Mouse (Mus musculus) forebrain, postnatal 0 days (tissue): ENCODE data around the gene Olfr574. TPM values are rescaled to one million over a fixed set of nuclear protein-coding genes. Genes with fewer than 3 reads are reported as not detected.

Experiments
- ATAC-seq: fragments of 200-750 bp; cut with Nextera tagmentation; 2 replicates; pipeline ENCODE4 v1.8.0; 2017; ENCODE audit warnings: mild to moderate bottlenecking, moderate library complexity
- DNase-seq: peaks from one replicate; pipeline ENCODE4 v3.0.0-alpha.2; 2015
- H3K27ac ChIP-seq: fragments of 300-500 bp; sonication (generic); 2 replicates; pipeline ENCODE4 v1.5.1; 2014; ENCODE audit warnings: low read depth, mild to moderate bottlenecking, antibody characterized with exemption, low read length, moderate library complexity, mixed read lengths
- H3K27me3 ChIP-seq: fragments of 300-500 bp; sonication (generic); 2 replicates; pipeline ENCODE4 v1.6.1; 2014; ENCODE audit warnings: mild to moderate bottlenecking, low read length, mixed read lengths; ENCODE audit not compliant: insufficient read depth
- H3K36me3 ChIP-seq: fragments of 300-500 bp; sonication (generic); 2 replicates; pipeline ENCODE4 v1.6.1; 2014; ENCODE audit warnings: mild to moderate bottlenecking, moderate library complexity; ENCODE audit not compliant: insufficient read depth
- H3K4me1 ChIP-seq: fragments of 300-500 bp; sonication (generic); 2 replicates; pipeline ENCODE4 v1.6.1; 2014; ENCODE audit warnings: antibody characterized with exemption; ENCODE audit not compliant: insufficient read depth
- H3K4me2 ChIP-seq: fragments of 300-500 bp; sonication (generic); 2 replicates; pipeline ENCODE4 v1.6.1; 2014; ENCODE audit warnings: low read depth, mild to moderate bottlenecking, moderate library complexity
- H3K4me3 ChIP-seq: fragments of 300-500 bp; sonication (generic); 2 replicates; pipeline ENCODE4 v1.5.1; 2014; ENCODE audit warnings: low read depth, low read length, mixed read lengths
- H3K9ac ChIP-seq: fragments of 300-500 bp; sonication (generic); 2 replicates; pipeline ENCODE4 v1.6.1; 2014; ENCODE audit warnings: mild to moderate bottlenecking
- H3K9me3 ChIP-seq: fragments of 300-500 bp; sonication (generic); 2 replicates; pipeline ENCODE4 v1.6.1; 2016; ENCODE audit warnings: low read length
- CTCF ChIP-seq: sonication (generic); IDR thresholded peaks from 2 replicates; pipeline ENCODE4 v1.5.1; 2016; ENCODE audit warnings: antibody characterized with exemption, control low read depth, low read depth
- WGBS: fragments of 180-500 bp; shearing (Covaris S2); extraction: QIAGEN DNeasy Blood & Tissue Kit; methylation state at CpG from one replicate; pipeline ENCODE4 v1.1.7; 2014; 5-methylcytosine and 5-hydroxymethylcytosine counted together
- polyA plus RNA-seq: library from polyadenylated mRNA; unstranded; fragments of >200 nt; fragmentation: Nextera tagmentation; extraction: Ambion mirVana; gene quantifications from 2 replicates; pipeline ENCODE4 v1.2.1, GENCODE M21; 2015
- total RNA-seq: library from RNA; depleted of rRNA; stranded (reverse); fragments of >200 nt; gene quantifications from 2 replicates; pipeline ENCODE4 v1.2.3, GENCODE M21; 2014

The Olfr574 gene
- total and polyA plus RNA-seq, 2 experiments from 2014 or later = not detected

DNA sequence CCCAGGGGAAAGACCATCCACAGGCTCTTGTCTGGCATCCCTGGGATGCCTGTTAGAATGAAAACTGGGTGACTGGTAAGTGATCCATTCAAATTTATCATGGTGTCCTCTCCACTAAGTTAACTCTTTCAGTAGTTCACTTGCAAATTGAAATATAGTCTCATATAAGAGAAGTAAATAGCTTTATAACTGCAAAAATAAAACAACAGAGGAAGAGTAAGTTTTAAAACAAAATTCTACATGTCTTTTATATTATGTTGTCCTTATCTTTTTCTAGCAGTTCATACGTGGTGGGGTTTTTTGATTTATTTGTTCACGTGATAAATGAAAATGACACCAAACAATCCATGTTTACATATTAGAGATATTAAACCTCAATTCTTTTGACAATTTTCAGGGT is 5.8 kb upstream of the Olfr574 start, which contains the start of gene Olfr573-ps1:
Gene Olfr573-ps1, minus strand, starts transcription at position 101 of the 400 bp plus-strand sequence.
- Histone ChIP-seq H3K36me3 (no peaks in the 10 kb centered on the region), H3K27ac (no peak within 1 kb of the TSS), H3K4me2 (no peak within 1 kb of the TSS), H3K27me3 (no peaks in the 10 kb centered on the region), H3K4me1 (no peaks in the 10 kb centered on the region), H3K4me3 (no peak within 1 kb of the TSS), H3K9me3 (no peaks in the 10 kb centered on the region), H3K9ac (no peak within 1 kb of the TSS)
- ATAC-seq (no peak), DNase-seq (no peak)
- no peak for TF ChIP-seq CTCF
- WGBS = 96% methylated on average over 2 of the region's 2 CpGs

- TF ChIP-seq CTCF = no peak
- no peak overlapping the region for H3K27ac ChIP-seq
- no peak for ATAC-seq
- H3K36me3 ChIP-seq = no peaks in the 10 kb centered on the region
- H3K4me3 ChIP-seq = no peak overlapping the region
- no peaks in the 10 kb centered on the region for H3K9me3 ChIP-seq
- H3K4me1 ChIP-seq = no peaks in the 10 kb centered on the region
- no peak for DNase-seq
- H3K4me2 ChIP-seq = no peak overlapping the region
- H3K27me3 ChIP-seq = no peaks in the 10 kb centered on the region
- WGBS = 92% methylated on average over 1 of the region's 1 CpGs
- no peak overlapping the region for H3K9ac ChIP-seq
Observed at GRCm38 (mm10) chr7:102943417-102943816, 4.8 kb upstream of the Olfr574 start.

DNA sequence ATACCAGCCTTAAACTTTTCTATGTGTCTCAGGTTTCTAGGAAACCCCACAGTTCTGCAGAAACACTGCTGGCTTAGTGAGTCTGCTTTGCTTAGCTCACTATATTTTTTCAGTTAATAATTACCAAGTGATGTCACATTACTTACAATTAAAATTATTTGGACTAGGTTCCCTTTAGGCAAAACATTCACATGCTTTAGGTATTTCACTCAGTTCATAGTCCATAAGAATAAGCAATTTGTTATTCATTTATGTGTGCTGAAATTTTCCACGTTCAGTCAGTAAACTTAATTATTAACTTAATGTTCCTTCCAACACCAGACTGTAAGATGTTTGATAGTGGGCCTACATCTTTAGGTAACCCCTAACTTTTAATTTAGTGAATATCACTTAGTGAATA is 2.5 kb downstream of the Olfr574 start:
- Histone ChIP-seq H3K4me3 (no peak overlapping the region), H3K27me3 (no peaks in the 10 kb centered on the region), H3K4me1 (no peaks in the 10 kb centered on the region), H3K4me2 (no peak overlapping the region), H3K9ac (no peak overlapping the region), H3K27ac (no peak overlapping the region), H3K36me3 (no peaks in the 10 kb centered on the region), H3K9me3 (no peaks in the 10 kb centered on the region)
- DNase-seq (no peak), ATAC-seq (no peak)
- WGBS = 68% methylated on average over 1 of the region's 1 CpGs
- TF ChIP-seq CTCF = no peak

DNA sequence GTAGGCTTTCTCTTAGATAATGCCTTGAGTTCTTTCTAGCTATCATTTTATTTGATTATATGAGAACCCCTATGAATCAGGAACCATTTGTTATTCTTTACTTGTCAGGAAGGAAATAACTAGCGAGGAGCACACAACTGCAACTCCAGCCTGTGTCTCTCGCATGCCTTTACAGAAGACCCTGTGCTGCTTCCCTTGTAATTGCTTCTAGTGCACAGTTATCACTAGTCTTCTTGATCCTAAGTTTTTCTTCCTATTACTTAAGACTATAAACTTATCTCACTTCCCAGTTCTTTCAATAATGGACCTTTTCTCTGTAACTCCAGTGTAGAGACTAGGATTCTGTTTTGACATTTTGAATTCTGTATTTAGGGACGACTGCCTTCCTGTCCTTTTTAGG is 9.9 kb downstream of the Olfr574 start:
- no peaks in the 10 kb centered on the region for H3K4me1 ChIP-seq
- H3K27ac ChIP-seq = no peak overlapping the region
- H3K27me3 ChIP-seq = no peaks in the 10 kb centered on the region
- no peaks in the 10 kb centered on the region for H3K9me3 ChIP-seq
- no peak overlapping the region for H3K4me2 ChIP-seq
- H3K4me3 ChIP-seq = no peak overlapping the region
- 81% methylated on average over 3 of the region's 3 CpGs for WGBS
- no peaks in the 10 kb centered on the region for H3K36me3 ChIP-seq
- ATAC-seq = no peak
- no peak for DNase-seq
- TF ChIP-seq CTCF = no peak
- no peak overlapping the region for H3K9ac ChIP-seq

GRCm38 (mm10) chr7:102958593-102958992 is 10.3 kb downstream of the Olfr574 start, which contains the start of gene Olfr575:
Gene Olfr575, minus strand, starts transcription at chr7:102958775.
- no peak for ATAC-seq
- no peak for DNase-seq
- Histone ChIP-seq H3K27me3 (no peaks in the 10 kb centered on the region), H3K9me3 (no peaks in the 10 kb centered on the region), H3K36me3 (no peaks in the 10 kb centered on the region), H3K4me2 (no peak within 1 kb of the TSS), H3K4me1 (no peaks in the 10 kb centered on the region), H3K9ac (no peak within 1 kb of the TSS), H3K4me3 (no peak within 1 kb of the TSS), H3K27ac (no peak within 1 kb of the TSS)
- no peak for TF ChIP-seq CTCF
- WGBS = 77% methylated on average over 1 of the region's 1 CpGs

DNA sequence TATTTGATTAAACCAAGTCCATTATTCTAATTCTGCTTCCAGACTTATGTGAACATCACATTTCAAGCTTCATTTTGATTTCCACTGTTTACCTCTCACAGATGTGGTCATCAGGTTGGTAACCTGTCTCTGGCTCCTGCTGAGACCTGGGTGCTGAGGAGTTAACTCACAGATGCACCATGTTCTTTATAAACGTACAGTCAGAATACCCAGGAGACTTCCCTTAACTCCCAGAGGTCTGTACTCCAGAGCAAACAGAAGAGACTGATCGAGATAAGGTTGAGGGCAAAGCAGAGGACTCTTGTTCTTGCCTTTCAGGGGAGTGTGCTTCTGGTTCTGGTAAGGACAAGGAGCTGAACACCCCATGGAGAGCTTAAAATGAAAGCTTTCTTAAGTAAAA is 14.1 kb downstream of the Olfr574 start, which contains the start of gene Olfr576:
Gene Olfr576, plus strand, starts transcription at position 301 of the 400 bp plus-strand sequence.
- Histone ChIP-seq H3K27ac (no peak within 1 kb of the TSS), H3K4me3 (no peak within 1 kb of the TSS), H3K9me3 (no peaks in the 10 kb centered on the region), H3K4me2 (no peak within 1 kb of the TSS), H3K9ac (no peak within 1 kb of the TSS), H3K4me1 (no peaks in the 10 kb centered on the region), H3K36me3 (no peaks in the 10 kb centered on the region), H3K27me3 (no peaks in the 10 kb centered on the region)
- 58% methylated on average over 2 of the region's 2 CpGs for WGBS
- no peak for TF ChIP-seq CTCF
- ATAC-seq (no peak), DNase-seq (no peak)

DNA sequence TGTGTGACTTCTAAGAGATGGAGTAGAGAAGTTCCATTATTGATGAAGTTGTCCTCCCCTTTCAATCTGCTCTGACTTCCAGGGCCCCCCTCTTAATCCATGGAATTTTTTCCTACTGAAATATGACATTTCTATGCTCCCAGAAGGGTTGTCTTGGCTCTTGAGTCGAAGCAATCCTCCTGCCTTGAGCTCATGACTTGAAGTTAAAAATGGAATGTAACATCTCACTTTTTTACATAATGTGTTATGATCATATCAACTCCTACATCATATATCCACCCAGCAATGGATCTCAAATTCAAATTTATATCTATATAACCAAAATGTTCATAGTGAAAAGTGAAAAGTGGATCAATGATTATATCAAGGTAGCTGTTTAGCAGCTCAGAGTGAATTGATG is 26.1 kb downstream of the Olfr574 start:
- no peaks in the 10 kb centered on the region for H3K36me3 ChIP-seq
- no peak for TF ChIP-seq CTCF
- H3K27me3 ChIP-seq = no peaks in the 10 kb centered on the region
- H3K4me3 ChIP-seq = no peak overlapping the region
- H3K4me2 ChIP-seq = no peak overlapping the region
- no peak overlapping the region for H3K27ac ChIP-seq
- no peaks in the 10 kb centered on the region for H3K9me3 ChIP-seq
- 42% methylated on average over 1 of the region's 1 CpGs for WGBS
- DNase-seq (no peak), ATAC-seq (no peak)
- no peaks in the 10 kb centered on the region for H3K4me1 ChIP-seq
- no peak overlapping the region for H3K9ac ChIP-seq
